Mouse (Mus musculus): Measurements from ENCODE around the gene Cpne8. TPM values are rescaled to one million over a fixed set of nuclear protein-coding genes. Genes with fewer than 3 reads are reported as not detected.
"Not testable (repeated sequence)": the region's sequence is repeated elsewhere in the genome, so short reads cannot be mapped to it uniquely, and the experiment has no call there.

The Cpne8 gene
- polyA plus RNA-seq, 1 experiment from 2014 or later, result 1.5 TPM

DNA sequence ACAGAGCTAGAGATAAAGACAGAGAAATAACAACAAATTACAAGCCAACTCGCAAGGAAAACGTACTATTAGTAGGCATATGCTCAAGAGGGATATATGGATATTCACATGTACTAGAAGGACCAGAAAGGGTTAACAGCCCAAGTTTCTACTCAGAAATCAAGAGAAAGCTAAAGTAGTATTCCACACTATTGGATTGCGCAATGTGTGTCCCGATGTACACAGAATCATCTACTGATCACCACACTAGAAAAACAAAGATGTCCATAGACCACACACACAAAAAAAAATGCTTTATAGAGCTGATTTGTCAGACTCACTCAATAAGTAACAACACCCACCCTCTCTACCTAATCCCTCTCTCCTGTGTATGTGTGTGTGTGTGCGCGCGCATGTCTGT lies 130.6 kb downstream of the Cpne8 start:
- Histone ChIP-seq H3K9ac (no peak overlapping the region), H3K27me3 (no peaks in the 10 kb centered on the region), H3K27ac (replicated peaks) (no peak overlapping the region), H3K9me3 (replicated peaks) (no peaks in the 10 kb centered on the region), H3K36me3 (replicated peaks) (no peaks in the 10 kb centered on the region), H3K4me3 (replicated peaks) (no peak overlapping the region), H3K4me1 (replicated peaks) (no peaks in the 10 kb centered on the region), H3K4me2 (no peak overlapping the region)
- no peak for ATAC-seq (ENCODE audit: insufficient read depth)
- 84% methylated on average over 7 of the region's 7 CpGs for WGBS (ENCODE audit: insufficient replicate concordance)

DNA sequence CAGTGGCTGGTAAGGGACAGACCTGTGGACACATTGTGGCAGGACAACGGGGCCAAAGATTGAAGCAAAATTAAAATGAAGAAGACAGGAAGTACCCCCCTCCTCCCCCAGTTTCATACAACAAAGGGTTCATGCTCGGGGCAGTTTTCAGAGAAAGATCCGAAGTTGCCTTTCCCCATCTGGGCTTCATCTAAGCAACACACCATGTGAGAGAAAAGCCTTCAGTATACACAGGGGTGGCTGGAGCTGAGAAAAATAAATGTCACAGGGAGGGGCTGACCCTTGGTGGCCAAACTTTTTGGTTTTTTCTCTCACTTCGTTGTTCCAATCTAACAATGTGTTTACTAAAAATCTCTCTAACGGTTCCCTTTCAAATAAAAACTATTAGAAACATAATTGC lies 135.8 kb downstream of the Cpne8 start:
- Histone ChIP-seq H3K27me3 (no peaks in the 10 kb centered on the region), H3K9ac (no peak overlapping the region), H3K4me3 (replicated peaks) (no peak overlapping the region), H3K4me1 (replicated peaks) (no peaks in the 10 kb centered on the region), H3K27ac (replicated peaks) (no peak overlapping the region), H3K36me3 (replicated peaks) (no peaks in the 10 kb centered on the region), H3K4me2 (no peak overlapping the region), H3K9me3 (replicated peaks) (no peaks in the 10 kb centered on the region)
- 55% methylated on average over 5 of the region's 5 CpGs for WGBS (ENCODE audit: insufficient replicate concordance)
- no peak for ATAC-seq (ENCODE audit: insufficient read depth)

DNA sequence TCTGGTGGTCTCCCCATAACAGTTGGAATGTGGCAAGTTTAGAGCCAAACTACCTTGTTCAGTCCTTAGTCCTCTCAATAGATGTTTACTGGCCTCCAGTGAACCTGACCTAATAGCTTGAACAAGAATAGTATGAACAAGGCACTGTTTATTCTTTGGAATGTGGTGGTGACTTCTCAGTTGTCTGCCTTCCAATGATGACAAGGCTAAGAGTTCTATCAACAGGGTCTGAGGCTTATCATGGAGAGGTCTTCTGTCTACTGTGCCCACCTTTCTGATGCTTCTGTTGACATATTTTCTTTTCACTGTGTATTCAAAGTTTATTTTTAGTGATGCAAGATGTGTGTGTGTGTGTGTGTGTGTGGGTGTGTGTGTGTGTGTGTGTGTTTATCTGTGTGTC lies 137.1 kb downstream of the Cpne8 start:
- Histone ChIP-seq H3K4me1 (replicated peaks) (no peaks in the 10 kb centered on the region), H3K4me2 (no peak overlapping the region), H3K4me3 (replicated peaks) (no peak overlapping the region), H3K36me3 (replicated peaks) (no peaks in the 10 kb centered on the region), H3K27ac (replicated peaks) (no peak overlapping the region), H3K9me3 (replicated peaks) (no peaks in the 10 kb centered on the region), H3K9ac (no peak overlapping the region), H3K27me3 (no peaks in the 10 kb centered on the region)
- no peak for ATAC-seq (ENCODE audit: insufficient read depth)

DNA sequence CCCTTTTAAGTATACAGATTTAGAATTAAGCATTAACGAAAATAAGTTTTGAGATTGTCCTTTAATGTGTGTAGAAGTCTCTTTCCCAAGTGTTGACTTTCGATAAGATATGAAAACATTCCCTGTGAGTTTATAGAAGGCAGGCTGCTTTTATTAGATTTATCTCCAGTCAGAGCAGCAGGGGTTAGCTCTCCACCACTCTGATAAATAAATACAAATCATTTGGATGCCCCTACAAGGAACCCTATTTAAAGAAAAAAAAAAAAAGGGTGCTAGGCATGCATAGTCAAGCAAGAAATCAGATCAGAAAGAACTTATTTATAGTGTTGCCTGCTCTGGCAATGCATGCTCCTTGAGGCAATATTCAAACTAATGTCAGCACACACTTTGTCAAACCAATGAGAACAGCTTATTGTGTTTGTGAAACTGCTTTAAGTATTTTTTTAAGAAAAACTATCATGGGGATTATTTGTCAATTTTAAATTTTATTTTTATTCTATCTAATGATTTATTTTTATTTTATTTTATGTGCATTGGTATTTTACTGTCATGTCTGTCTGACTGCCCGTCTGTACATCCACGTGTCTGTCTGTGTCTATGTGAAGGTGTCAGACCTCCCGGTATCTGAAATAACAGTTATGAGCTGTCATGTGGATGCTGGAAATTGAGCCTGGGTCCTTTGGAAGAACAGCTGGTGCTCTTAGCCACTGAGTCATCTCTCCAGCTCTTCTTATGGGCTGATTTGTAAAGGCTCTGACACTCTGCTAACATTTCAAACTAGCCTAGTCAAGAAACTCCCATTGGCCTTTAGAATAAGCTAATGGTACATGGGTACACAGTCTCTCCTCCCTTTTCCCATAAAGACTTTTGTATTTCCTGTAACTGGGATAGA lies 142.7 kb downstream of the Cpne8 start:
- no peak for ATAC-seq (ENCODE audit: insufficient read depth)
- no peaks in the 10 kb centered on the region for H3K27me3 ChIP-seq

DNA sequence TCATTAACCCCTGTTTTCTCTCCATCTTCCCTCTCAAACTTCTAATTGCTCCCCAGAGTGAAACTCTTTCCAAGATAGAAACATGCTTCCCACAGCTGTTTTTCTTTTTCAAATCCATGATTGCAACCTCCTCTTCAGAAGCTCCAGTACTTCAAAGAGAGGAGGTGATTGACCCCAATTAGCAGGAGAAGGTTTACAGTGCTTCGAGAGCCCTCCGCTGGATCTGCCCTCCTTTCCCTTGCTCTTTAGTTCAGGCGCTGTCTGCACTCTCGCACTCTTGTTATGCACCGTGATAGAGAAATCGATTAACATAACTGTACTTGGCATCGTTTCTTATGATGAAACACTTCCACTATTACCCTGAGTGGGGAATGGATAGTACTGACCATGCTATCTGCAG lies 143.5 kb downstream of the Cpne8 start:
- no peaks in the 10 kb centered on the region for H3K9me3 ChIP-seq (replicated peaks)
- ATAC-seq (ENCODE audit: insufficient read depth), result no peak
- no peak overlapping the region for H3K27ac ChIP-seq (replicated peaks)
- no peaks in the 10 kb centered on the region for H3K36me3 ChIP-seq (replicated peaks)
- no peak overlapping the region for H3K4me3 ChIP-seq (replicated peaks)
- H3K4me1 ChIP-seq (replicated peaks), result no peaks in the 10 kb centered on the region
- H3K9ac ChIP-seq, result no peak overlapping the region
- H3K4me2 ChIP-seq, result no peak overlapping the region
- H3K27me3 ChIP-seq, result no peaks in the 10 kb centered on the region
- 55% methylated on average over 7 of the region's 7 CpGs for WGBS (ENCODE audit: insufficient replicate concordance)

More for the DNA sequence above, 142.7 kb downstream of the Cpne8 start:
- H3K4me2 ChIP-seq, result no peak overlapping the region
- no peak overlapping the region for H3K4me3 ChIP-seq (replicated peaks)
- no peaks in the 10 kb centered on the region for H3K36me3 ChIP-seq (replicated peaks)
- H3K9ac ChIP-seq, result no peak overlapping the region
- WGBS (ENCODE audit: insufficient replicate concordance), result 62% methylated on average over 5 of the region's 5 CpGs
- H3K9me3 ChIP-seq (replicated peaks), result no peaks in the 10 kb centered on the region
- H3K27ac ChIP-seq (replicated peaks), result no peak overlapping the region
- no peaks in the 10 kb centered on the region for H3K4me1 ChIP-seq (replicated peaks)

DNA sequence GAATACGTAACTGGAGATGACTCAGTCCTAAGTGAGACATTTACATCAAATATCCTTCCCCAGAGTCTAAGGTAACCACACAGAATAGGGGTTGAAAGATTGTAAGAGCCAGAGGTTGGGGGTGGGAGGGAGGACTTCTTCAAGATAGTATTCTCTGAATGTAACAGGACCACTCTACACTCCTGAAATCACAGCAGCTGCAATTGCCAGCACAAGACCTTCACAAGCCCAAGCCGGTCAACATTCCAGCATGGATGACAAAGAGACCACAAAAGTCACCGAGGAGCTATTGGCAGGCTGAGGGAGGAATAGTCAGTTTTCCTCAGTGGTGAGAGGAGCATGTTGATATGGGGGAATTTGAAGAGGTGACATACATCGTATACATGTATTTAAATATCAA lies 166.5 kb downstream of the Cpne8 start:
- Histone ChIP-seq H3K4me1 (replicated peaks) (no peaks in the 10 kb centered on the region), H3K4me2 (no peak overlapping the region), H3K4me3 (replicated peaks) (no peak overlapping the region), H3K36me3 (replicated peaks) (no peaks in the 10 kb centered on the region), H3K27me3 (no peaks in the 10 kb centered on the region), H3K9ac (no peak overlapping the region), H3K27ac (replicated peaks) (no peak overlapping the region), H3K9me3 (replicated peaks) (no peaks in the 10 kb centered on the region)
- WGBS (ENCODE audit: insufficient replicate concordance), result 66% methylated on average over 4 of the region's 4 CpGs
- no peak for ATAC-seq (ENCODE audit: insufficient read depth)

DNA sequence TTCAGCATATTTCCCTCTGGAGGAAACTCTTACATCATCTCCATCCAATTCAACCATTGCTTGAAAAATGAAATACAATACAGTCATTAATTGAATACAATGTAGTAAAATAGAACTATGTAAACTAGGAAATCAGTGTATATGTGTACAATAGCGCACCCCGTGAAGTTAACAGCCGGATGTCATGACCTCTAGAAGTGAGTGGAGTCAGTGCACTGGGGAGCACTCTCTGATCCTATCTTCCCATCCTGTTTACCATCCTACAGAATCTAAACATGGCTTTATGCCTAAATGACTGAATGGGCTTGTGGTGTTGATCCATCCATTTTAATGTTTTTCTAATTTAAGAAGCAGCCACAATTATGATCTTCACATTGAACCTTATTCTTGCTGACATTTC lies 182.2 kb downstream of the Cpne8 start:
- 79% methylated on average over 3 of the region's 3 CpGs for whole genome bisulfite sequencing (ENCODE audit: insufficient replicate concordance)
- no peaks in the 10 kb centered on the region for H3K27me3 ChIP-seq
- no peaks in the 10 kb centered on the region for H3K36me3 ChIP-seq (replicated peaks)
- no peak for ATAC-seq (ENCODE audit: insufficient read depth)
- no peaks in the 10 kb centered on the region for H3K9me3 ChIP-seq (replicated peaks)
- no peak overlapping the region for H3K4me3 ChIP-seq (replicated peaks)
- no peaks in the 10 kb centered on the region for H3K4me1 ChIP-seq (replicated peaks)
- H3K27ac ChIP-seq (replicated peaks), result no peak overlapping the region
- no peak overlapping the region for H3K4me2 ChIP-seq
- H3K9ac ChIP-seq, result no peak overlapping the region

DNA sequence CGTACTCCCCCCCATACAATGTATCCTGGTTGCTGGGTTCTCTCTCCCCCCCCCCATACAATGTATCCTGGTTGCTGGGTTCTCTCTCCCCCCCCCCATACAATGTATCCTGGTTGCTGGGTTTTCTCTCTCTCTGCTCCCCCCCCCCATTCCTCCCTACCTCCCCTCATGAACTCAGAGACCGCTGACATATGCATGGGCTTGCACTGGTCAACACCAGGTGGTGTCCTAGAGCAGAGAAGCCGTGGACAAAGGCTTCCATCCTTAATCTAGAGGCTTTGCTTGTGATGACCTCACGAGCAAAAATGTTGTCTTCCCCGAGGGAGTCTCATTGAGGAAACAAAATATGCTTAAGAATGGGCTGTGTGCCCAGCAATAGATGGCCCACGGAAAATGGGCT lies 187.7 kb downstream of the Cpne8 start:
- no peaks in the 10 kb centered on the region for H3K4me1 ChIP-seq (replicated peaks)
- ATAC-seq (ENCODE audit: insufficient read depth), result no peak
- H3K4me2 ChIP-seq, result no peak overlapping the region
- H3K27ac ChIP-seq (replicated peaks), result no peak overlapping the region
- H3K9ac ChIP-seq, result no peak overlapping the region
- H3K9me3 ChIP-seq (replicated peaks), result no peaks in the 10 kb centered on the region
- H3K4me3 ChIP-seq (replicated peaks), result no peak overlapping the region
- no peaks in the 10 kb centered on the region for H3K27me3 ChIP-seq
- H3K36me3 ChIP-seq (replicated peaks), result no peaks in the 10 kb centered on the region
- 57% methylated on average over 6 of the region's 6 CpGs for WGBS (ENCODE audit: insufficient replicate concordance)

DNA sequence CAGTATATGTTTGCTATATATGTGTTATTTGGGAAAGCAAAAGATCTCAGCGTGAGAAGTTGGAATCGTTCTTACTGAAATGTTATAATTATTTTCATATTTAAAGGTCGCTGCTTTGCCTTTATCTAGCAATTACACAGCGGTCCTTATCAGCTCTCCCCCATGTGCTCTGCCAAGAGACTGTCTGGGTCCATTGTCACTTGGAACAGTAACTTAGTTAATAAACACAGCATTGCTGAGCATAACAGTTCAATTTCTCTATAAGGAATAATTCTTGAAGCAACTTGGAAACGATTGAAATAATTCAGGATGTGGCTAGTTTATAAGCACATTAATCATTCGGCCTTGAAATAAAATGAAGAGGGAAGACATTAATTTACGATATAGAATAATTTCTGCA lies 189.0 kb downstream of the Cpne8 start:
- Histone ChIP-seq H3K9me3 (replicated peaks) (no peaks in the 10 kb centered on the region), H3K36me3 (replicated peaks) (no peaks in the 10 kb centered on the region), H3K27ac (replicated peaks) (no peak overlapping the region), H3K4me1 (replicated peaks) (no peaks in the 10 kb centered on the region), H3K4me2 (no peak overlapping the region), H3K27me3 (no peaks in the 10 kb centered on the region), H3K9ac (no peak overlapping the region), H3K4me3 (replicated peaks) (no peak overlapping the region)
- 51% methylated on average over 7 of the region's 7 CpGs for whole genome bisulfite sequencing (ENCODE audit: insufficient replicate concordance)
- ATAC-seq (ENCODE audit: insufficient read depth), result no peak

DNA sequence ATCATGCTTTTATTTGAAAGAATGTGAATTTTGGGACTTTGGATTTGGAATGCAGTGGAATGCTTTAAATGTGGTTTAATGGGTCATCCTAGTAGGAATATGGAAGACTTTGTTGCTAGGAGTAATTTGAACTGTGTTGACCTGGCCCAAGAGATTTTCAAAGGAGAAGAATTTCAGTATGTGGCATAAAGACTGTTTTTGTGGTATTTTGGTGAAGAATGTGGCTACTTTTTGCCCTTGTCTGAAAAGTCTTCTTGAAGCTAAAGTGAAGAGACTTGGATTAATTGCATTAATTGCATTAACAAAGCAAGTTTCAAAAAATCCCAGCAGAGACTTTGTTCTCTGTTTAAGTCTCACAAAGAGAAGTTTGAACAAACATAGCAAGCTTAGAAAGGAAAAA lies 208.7 kb downstream of the Cpne8 start:
- H3K4me3 ChIP-seq (replicated peaks); H3K27me3 ChIP-seq; H3K9ac ChIP-seq; H3K36me3 ChIP-seq (replicated peaks); H3K4me2 ChIP-seq; H3K4me1 ChIP-seq (replicated peaks); ATAC-seq (ENCODE audit: insufficient read depth); H3K27ac ChIP-seq (replicated peaks); H3K9me3 ChIP-seq (replicated peaks): not testable (repeated sequence)

DNA sequence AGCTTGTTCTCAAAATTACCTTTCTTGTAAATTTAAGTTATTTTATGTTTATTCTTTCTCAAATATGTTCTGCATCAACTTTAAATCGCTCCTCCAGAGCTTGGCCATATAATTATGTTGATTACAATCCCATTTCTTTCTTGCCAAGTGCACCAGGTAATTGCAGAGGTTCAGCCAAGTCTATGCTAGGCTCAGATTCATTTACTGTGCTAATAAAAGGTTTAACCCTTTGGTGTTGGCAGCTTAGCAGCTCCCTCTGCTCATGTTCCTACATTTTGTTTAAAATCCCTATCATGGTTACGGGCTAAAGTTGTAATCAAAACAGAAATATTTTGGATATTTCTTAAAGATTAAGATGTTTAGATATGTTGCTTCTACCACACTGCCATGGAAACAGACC lies 216.0 kb downstream of the Cpne8 start:
- Histone ChIP-seq H3K4me2 (no peak overlapping the region), H3K36me3 (replicated peaks) (no peaks in the 10 kb centered on the region), H3K27ac (replicated peaks) (no peak overlapping the region), H3K4me1 (replicated peaks) (no peaks in the 10 kb centered on the region), H3K9me3 (replicated peaks) (no peaks in the 10 kb centered on the region), H3K9ac (no peak overlapping the region), H3K4me3 (replicated peaks) (no peak overlapping the region), H3K27me3 (no peaks in the 10 kb centered on the region)
- 52% methylated on average over 2 of the region's 2 CpGs for WGBS (ENCODE audit: insufficient replicate concordance)
- no peak for ATAC-seq (ENCODE audit: insufficient read depth)

DNA sequence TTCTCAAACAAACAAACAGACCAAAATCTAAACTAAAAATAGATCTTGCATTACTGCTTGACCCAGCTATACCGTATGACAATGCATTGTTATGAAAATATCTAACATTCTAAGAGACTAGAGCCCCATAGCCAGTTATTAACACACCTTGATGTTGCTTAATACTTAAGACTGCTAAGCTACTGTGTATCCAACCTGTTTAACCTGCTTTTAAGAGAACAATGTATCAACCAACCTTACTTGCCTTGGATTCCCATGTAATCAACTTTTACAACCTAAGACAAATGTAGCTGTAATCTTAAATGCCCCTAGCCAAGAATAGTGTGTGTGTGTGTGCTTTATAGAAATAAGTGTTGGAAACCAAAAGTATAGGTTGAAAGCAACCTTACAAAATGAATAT lies 233.2 kb downstream of the Cpne8 start:
- no peak overlapping the region for H3K4me2 ChIP-seq
- H3K27me3 ChIP-seq, result no peaks in the 10 kb centered on the region
- H3K4me1 ChIP-seq (replicated peaks), result no peaks in the 10 kb centered on the region
- no peaks in the 10 kb centered on the region for H3K36me3 ChIP-seq (replicated peaks)
- WGBS (ENCODE audit: insufficient replicate concordance), result 64% methylated on average over 1 of the region's 1 CpGs
- no peaks in the 10 kb centered on the region for H3K9me3 ChIP-seq (replicated peaks)
- no peak overlapping the region for H3K9ac ChIP-seq
- no peak for ATAC-seq (ENCODE audit: insufficient read depth)
- H3K4me3 ChIP-seq (replicated peaks), result no peak overlapping the region
- H3K27ac ChIP-seq (replicated peaks), result no peak overlapping the region
